Mouse (Mus musculus) stomach, adult 2 months (tissue): ENCODE results near the gene Slc7a6os. TPM values are rescaled to one million over a fixed set of nuclear protein-coding genes. Genes with fewer than 3 reads are reported as not detected.

Experiments used
- polyA plus RNA-seq: library from polyadenylated mRNA; depleted of rRNA; stranded (reverse); fragments of >200 nt; gene quantifications from 2 replicates; pipeline ENCODE4 v1.2.3, GENCODE M21; 2012; rRNA removed

The Slc7a6os gene
- 5.6 and 10.4 TPM in 2 replicates for polyA plus RNA-seq

DNA sequence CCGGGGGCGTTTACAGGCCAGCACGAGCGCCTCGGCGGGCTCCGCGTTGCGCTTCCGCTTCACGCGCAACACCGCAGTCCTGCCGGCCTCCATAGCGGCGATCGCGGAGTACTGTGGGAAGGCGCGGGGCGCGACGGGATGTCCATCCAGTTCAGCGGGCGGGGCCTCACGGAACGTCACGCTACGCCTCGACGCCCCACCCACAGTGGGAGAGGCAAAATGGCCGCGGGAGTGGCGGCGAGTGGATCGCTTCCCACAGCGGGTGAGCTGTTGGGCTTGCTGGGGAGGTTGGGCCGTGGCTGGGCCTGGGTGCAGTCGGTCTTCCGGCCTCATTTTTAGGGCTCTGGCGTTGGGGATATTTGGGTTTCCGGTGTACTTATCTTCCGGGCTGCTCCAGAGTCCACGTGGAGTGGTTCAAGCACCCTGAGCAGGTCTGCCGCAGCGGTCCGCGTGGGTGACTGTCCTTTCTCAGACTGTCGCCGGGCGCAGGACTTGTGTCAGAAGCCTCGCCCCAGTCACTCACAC, at the start of gene Slc7a6os, which contains the start of gene Prmt7:
Gene Slc7a6os (minus strand): TSS at position 115 of the 525 bp plus-strand sequence.
Gene Prmt7 (plus strand): TSS at position 116 of the 525 bp plus-strand sequence.

DNA sequence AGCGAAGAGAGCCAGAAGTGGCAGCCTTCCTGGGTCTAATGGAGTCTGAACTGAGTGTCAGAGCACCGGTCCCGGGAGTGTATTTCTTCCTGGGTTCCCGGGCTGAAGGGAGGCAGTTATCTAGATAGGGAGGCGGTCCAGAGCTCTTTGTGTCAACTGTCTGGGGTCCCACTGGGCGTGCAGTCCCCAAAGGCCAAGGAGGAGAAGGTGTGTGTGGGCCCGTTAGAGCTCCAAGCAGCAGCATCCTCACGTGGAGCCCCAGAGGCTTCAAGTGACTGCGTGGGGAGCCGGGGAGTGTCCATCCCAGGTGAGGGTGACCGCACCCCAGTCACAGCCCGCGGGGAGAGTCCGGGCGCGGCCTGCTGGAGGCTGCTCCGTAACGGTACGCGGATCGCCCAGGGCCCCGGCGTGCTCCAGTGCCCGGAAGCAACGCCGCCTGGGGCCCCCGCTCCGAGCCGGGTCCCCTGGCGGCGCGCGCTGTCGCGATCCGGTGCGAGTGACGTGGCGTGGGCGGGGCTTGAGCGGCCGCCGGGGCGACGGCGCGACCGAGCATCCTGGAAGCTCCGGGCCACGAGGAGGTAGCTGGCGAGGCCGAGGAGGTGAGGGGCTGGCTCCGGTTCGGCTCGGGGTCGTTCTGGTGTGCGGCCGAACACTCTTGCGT, 42.2 kb downstream of the Slc7a6os start, which contains the start of gene Slc7a6:
Gene Slc7a6 (plus strand): TSS at position 502 of the 661 bp plus-strand sequence.

Other genes starting within 250 kb of the Slc7a6os start
- 11.7 and 12.5 TPM in 2 replicates for gene Slc12a4, start 244.8 kb downstream of the Slc7a6os start, polyA plus RNA-seq
- gene Dpep3, start 231.5 kb downstream of the Slc7a6os start, polyA plus RNA-seq, result 0.08 TPM in 1 of 2 replicates, not detected in the other
- 1.2 and 2.2 TPM in 2 replicates for gene Dus2, start 219.6 kb downstream of the Slc7a6os start, polyA plus RNA-seq
- gene Dpep2nb, start 205.0 kb downstream of the Slc7a6os start, polyA plus RNA-seq, result not detected in 2 replicates
- gene Ddx28, start 199.1 kb downstream of the Slc7a6os start, polyA plus RNA-seq, result 3.3 and 4.3 TPM in 2 replicates
- 3.7 and 5.8 TPM in 2 replicates for gene Nfatc3, start 152.1 kb downstream of the Slc7a6os start, polyA plus RNA-seq
- 50.7 and 61.8 TPM in 2 replicates for gene Esrp2, start 74.0 kb downstream of the Slc7a6os start, polyA plus RNA-seq
- 3.4 and 3.8 TPM in 2 replicates for gene Pla2g15, start 60.5 kb downstream of the Slc7a6os start, polyA plus RNA-seq
- 3.8 and 7.7 TPM in 2 replicates for gene Slc7a6, start 42.1 kb downstream of the Slc7a6os start, polyA plus RNA-seq
- gene Prmt7, start within 50 bp of the Slc7a6os start, polyA plus RNA-seq, result 8.9 and 9.4 TPM in 2 replicates
- 42.3 and 45.5 TPM in 2 replicates for gene Smpd3, start 127.1 kb upstream of the Slc7a6os start, polyA plus RNA-seq
- gene Zfp90, start 204.4 kb upstream of the Slc7a6os start, polyA plus RNA-seq, result 0.37 and 0.54 TPM in 2 replicates